Mouse (Mus musculus) stomach, postnatal 0 days (tissue): ENCODE measurements around the gene Vmn1r5. TPM values are rescaled to one million over a fixed set of nuclear protein-coding genes. Genes with fewer than 3 reads are reported as not detected.
"Not testable (repeated sequence)": the region's sequence is repeated elsewhere in the genome, so short reads cannot be mapped to it uniquely, and the experiment has no call there.

Experiments used
- ATAC-seq: fragments of 200-750 bp; cut with Nextera tagmentation; 2 replicates; pipeline ENCODE4 v1.8.0; 2017; ENCODE audit not compliant: low FRiP score, low TSS enrichment
- DNase-seq: peaks from one replicate; pipeline ENCODE4 v3.0.0-alpha.2; 2016; ENCODE audit warnings: low spot score
- H3K27ac ChIP-seq: fragments of 300-500 bp; sonication (generic); replicated peaks from 2 replicates; pipeline ENCODE4 v1.5.1; 2014; ENCODE audit warnings: mild to moderate bottlenecking, control low read depth
- H3K27me3 ChIP-seq: fragments of 300-500 bp; sonication (generic); 2 replicates; pipeline ENCODE4 v1.6.1; 2014; ENCODE audit warnings: low read length; ENCODE audit not compliant: control insufficient read depth, insufficient read depth
- H3K36me3 ChIP-seq: fragments of 300-500 bp; sonication (generic); 2 replicates; pipeline ENCODE4 v1.6.1; 2014; ENCODE audit warnings: low read length, mixed read lengths; ENCODE audit not compliant: control insufficient read depth, insufficient read depth
- H3K4me1 ChIP-seq: fragments of 300-500 bp; sonication (generic); replicated peaks from 2 replicates; pipeline ENCODE4 v1.6.1; 2014; ENCODE audit warnings: antibody characterized with exemption; ENCODE audit not compliant: control insufficient read depth, insufficient read depth
- H3K4me2 ChIP-seq: fragments of 300-500 bp; sonication (generic); replicated peaks from 2 replicates; pipeline ENCODE4 v1.6.1; 2014; ENCODE audit warnings: low read depth, mild to moderate bottlenecking, control low read depth, moderate library complexity
- H3K4me3 ChIP-seq: fragments of 300-500 bp; sonication (generic); 2 replicates; pipeline ENCODE4 v1.5.1; 2014; ENCODE audit warnings: low read depth, low read length, control low read depth
- H3K9ac ChIP-seq: fragments of 300-500 bp; sonication (generic); 2 replicates; pipeline ENCODE4 v1.6.1; 2014; ENCODE audit warnings: mild to moderate bottlenecking, low read length, control low read depth, mixed read lengths
- H3K9me3 ChIP-seq: fragments of 300-500 bp; sonication (generic); 2 replicates; pipeline ENCODE4 v1.6.1; 2016; ENCODE audit warnings: low read length; ENCODE audit not compliant: control insufficient read depth
- CTCF ChIP-seq: IDR thresholded peaks from 2 replicates; pipeline ENCODE4 v1.5.1; 2016; ENCODE audit warnings: antibody characterized with exemption, low read depth, mild to moderate bottlenecking, moderate library complexity
- EP300 ChIP-seq: optimal IDR thresholded peaks from 2 replicates; pipeline ENCODE3; 2016; ENCODE audit warnings: antibody characterized with exemption
- WGBS: fragments of 180-500 bp; shearing (Covaris S2); extraction: QIAGEN DNeasy Blood & Tissue Kit; methylation state at CpG from one replicate; pipeline ENCODE4 v1.1.7; 2014; 5-methylcytosine and 5-hydroxymethylcytosine counted together
- polyA plus RNA-seq: library from polyadenylated mRNA; unstranded; fragments of >200 nt; fragmentation: Nextera tagmentation; extraction: Ambion mirVana; gene quantifications from 2 replicates; pipeline ENCODE4 v1.2.1, GENCODE M21; 2015

The Vmn1r5 gene
- polyA plus RNA-seq, 1 experiment from 2014 or later: not detected

DNA sequence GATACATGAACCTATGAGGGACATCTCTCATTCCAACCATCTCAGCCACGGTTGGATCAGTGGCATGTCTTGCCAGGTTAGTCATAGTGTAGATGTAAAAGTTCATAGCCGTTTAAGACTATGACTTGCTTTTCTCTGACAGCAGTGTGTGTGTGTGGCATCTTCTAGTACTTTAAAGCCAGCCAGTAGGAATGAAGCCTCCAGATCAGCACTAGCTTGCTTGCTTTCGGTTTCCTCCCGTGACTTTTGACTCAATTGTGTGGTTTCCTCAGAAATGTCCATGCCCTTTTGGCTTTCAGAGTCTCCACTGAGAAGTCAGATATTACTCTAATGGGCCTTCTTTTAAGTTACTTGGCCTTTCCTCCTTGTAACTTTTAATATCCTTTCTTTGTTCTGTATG is 35.7 kb upstream of the Vmn1r5 start:
- no peak for ATAC-seq

GRCm38 (mm10) chr6:56956436-56956835 is 13.6 kb upstream of the Vmn1r5 start:
- no peak for ATAC-seq
- Histone ChIP-seq H3K4me3 (no peak overlapping the region), H3K27me3 (no peaks in the 10 kb centered on the region), H3K4me2 (no peak overlapping the region), H3K9ac (no peak overlapping the region), H3K27ac (no peak overlapping the region), H3K9me3 (no peaks in the 10 kb centered on the region), H3K36me3 (no peaks in the 10 kb centered on the region), H3K4me1 (no peaks in the 10 kb centered on the region)
- DNase-seq: no peak
- WGBS: 54% methylated on average over 5 of the region's 5 CpGs
- TF ChIP-seq CTCF (no peak), EP300 (no peak)

More for the DNA sequence above, 35.7 kb upstream of the Vmn1r5 start:
- H3K36me3 ChIP-seq: no peaks in the 10 kb centered on the region
- H3K9ac ChIP-seq: no peak overlapping the region
- H3K9me3 ChIP-seq: no peaks in the 10 kb centered on the region
- no peaks in the 10 kb centered on the region for H3K4me1 ChIP-seq
- TF ChIP-seq EP300: no peak
- TF ChIP-seq CTCF: no peak
- H3K4me3 ChIP-seq: no peak overlapping the region
- 82% methylated on average over 4 of the region's 4 CpGs for WGBS
- no peak overlapping the region for H3K4me2 ChIP-seq
- no peak overlapping the region for H3K27ac ChIP-seq
- no peaks in the 10 kb centered on the region for H3K27me3 ChIP-seq
- DNase-seq: no peak

GRCm38 (mm10) chr6:56996943-56997342 is 26.9 kb downstream of the Vmn1r5 start, which contains the start of gene Vmn1r6:
Gene Vmn1r6, plus strand, starts transcription at chr6:56997243.
- Histone ChIP-seq H3K4me3 (no peak within 1 kb of the TSS), H3K4me2 (no peak within 1 kb of the TSS), H3K9ac (no peak within 1 kb of the TSS), H3K9me3 (no peaks in the 10 kb centered on the region), H3K27me3 (no peaks in the 10 kb centered on the region), H3K36me3 (no peaks in the 10 kb centered on the region), H3K4me1 (no peaks in the 10 kb centered on the region), H3K27ac (no peak within 1 kb of the TSS)
- ATAC-seq: no peak
- DNase-seq: no peak
- WGBS: 77% methylated on average over 2 of the region's 2 CpGs
- TF ChIP-seq CTCF: no peak
- no peak for TF ChIP-seq EP300

- H3K27me3 ChIP-seq, H3K4me3 ChIP-seq, DNase-seq, ATAC-seq, H3K9ac ChIP-seq, H3K4me2 ChIP-seq, H3K36me3 ChIP-seq, H3K9me3 ChIP-seq, H3K27ac ChIP-seq, H3K4me1 ChIP-seq: not testable (repeated sequence)
- WGBS: 81% methylated on average over 2 of the region's 2 CpGs
Observed at GRCm38 (mm10) chr6:57025224-57025623, 55.2 kb downstream of the Vmn1r5 start, which contains the start of gene Vmn1r7. Gene Vmn1r7, minus strand, starts transcription at chr6:57025324.

DNA sequence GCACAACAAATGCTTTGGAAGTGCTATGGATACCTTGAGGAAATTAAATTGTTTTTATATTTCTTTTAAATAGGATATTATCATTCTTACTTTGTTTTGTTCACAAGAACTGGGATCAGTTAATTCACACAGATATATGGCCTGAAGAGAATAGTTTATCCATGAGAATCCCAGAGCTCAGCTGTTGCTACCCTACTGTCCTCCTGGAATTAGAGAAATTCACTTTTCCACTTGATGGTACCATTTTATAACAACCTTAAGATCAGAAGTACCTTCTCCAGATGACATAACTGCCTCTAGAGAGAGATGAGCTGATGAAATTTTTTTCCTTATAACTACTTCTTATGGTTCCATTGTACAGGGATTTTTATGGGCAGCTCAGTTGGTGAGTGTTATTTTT is 61.9 kb downstream of the Vmn1r5 start, which contains the start of gene Vmn1r8:
Gene Vmn1r8 (plus strand): TSS at position 301 of the 400 bp plus-strand sequence.
- H3K27ac ChIP-seq: no peak within 1 kb of the TSS
- H3K4me1 ChIP-seq: no peaks in the 10 kb centered on the region
- TF ChIP-seq EP300 (no peak), CTCF (no peak)
- no peak within 1 kb of the TSS for H3K9ac ChIP-seq
- H3K9me3 ChIP-seq: no peaks in the 10 kb centered on the region
- H3K27me3 ChIP-seq: no peaks in the 10 kb centered on the region
- ATAC-seq (no peak), DNase-seq (no peak)
- H3K36me3 ChIP-seq: no peaks in the 10 kb centered on the region
- no peak within 1 kb of the TSS for H3K4me2 ChIP-seq
- no peak within 1 kb of the TSS for H3K4me3 ChIP-seq

DNA sequence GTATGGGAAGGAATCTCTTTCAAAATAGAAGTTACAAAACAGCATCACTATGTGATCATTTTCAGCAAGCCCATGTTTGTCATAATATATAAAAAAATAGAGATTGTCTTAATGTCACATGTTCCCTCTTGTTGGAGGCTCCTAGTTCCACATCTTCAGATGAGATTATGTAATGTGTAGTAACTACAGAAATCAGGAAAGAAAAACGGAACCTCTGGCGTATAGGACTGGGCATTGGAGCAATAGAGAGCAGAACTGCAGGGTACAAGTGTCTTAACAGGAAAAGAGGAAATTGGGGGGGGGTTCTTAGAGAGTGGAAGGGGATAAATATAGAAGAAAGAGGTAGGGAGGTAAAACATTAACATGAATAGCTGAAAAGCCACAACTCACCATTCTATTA is 64.6 kb downstream of the Vmn1r5 start:
- ATAC-seq: no peak
- H3K27ac ChIP-seq: no peak overlapping the region
- TF ChIP-seq CTCF (no peak), EP300 (no peak)

More for the DNA sequence above, 64.6 kb downstream of the Vmn1r5 start:
- Histone ChIP-seq H3K9ac (no peak overlapping the region), H3K4me2 (no peak overlapping the region), H3K36me3 (no peaks in the 10 kb centered on the region), H3K9me3 (no peaks in the 10 kb centered on the region), H3K4me3 (no peak overlapping the region), H3K27me3 (no peaks in the 10 kb centered on the region), H3K4me1 (no peaks in the 10 kb centered on the region)
- 81% methylated on average over 2 of the region's 2 CpGs for WGBS
- no peak for DNase-seq

Other genes with a start within 250 kb of the Vmn1r5 start
- 9.3 and 10.8 TPM in 2 replicates for gene Kbtbd2, start 172.5 kb upstream of the Vmn1r5 start, polyA plus RNA-seq
- gene Fkbp9, start 138.2 kb upstream of the Vmn1r5 start, polyA plus RNA-seq: 80.5 and 85.8 TPM in 2 replicates
- 123 and 124 TPM in 2 replicates for gene Nt5c3, start 46.3 kb upstream of the Vmn1r5 start, polyA plus RNA-seq
- 0.12 and 0.29 TPM in 2 replicates for gene Vmn1r4, start 46.3 kb upstream of the Vmn1r5 start, polyA plus RNA-seq
- gene Vmn1r6, start 27.0 kb downstream of the Vmn1r5 start, polyA plus RNA-seq: not detected in 2 replicates
- gene Vmn1r7, start 55.1 kb downstream of the Vmn1r5 start, polyA plus RNA-seq: not detected in 2 replicates
- gene Vmn1r8, start 62.0 kb downstream of the Vmn1r5 start, polyA plus RNA-seq: not detected in 2 replicates
- gene Vmn1r9, start 96.5 kb downstream of the Vmn1r5 start, polyA plus RNA-seq: not detected in 2 replicates
- gene Vmn1r10, start 139.2 kb downstream of the Vmn1r5 start, polyA plus RNA-seq: not detected in 2 replicates
- gene Vmn1r11, start 163.2 kb downstream of the Vmn1r5 start, polyA plus RNA-seq: not detected in 2 replicates
- not detected in 2 replicates for gene Vmn1r12, start 186.6 kb downstream of the Vmn1r5 start, polyA plus RNA-seq
- gene Vmn1r13, start 233.0 kb downstream of the Vmn1r5 start, polyA plus RNA-seq: 0.04 TPM in 1 of 2 replicates, not detected in the other